ENCODE assay signal across 8 mouse cellular contexts in genomic region chr11:86581250-86581753, GRCm38 (mm10). TPM values are rescaled to one million over a fixed set of nuclear protein-coding genes. Genes with fewer than 3 reads are reported as not detected.
A peak's percentile ranks its signal among the peaks of the same experiment; 100 is the strongest.
DNase-seq lines count a peak whose midpoint lies in the region; ATAC-seq and TF ChIP-seq lines count a peak whose summit lies in the region.

No protein-coding gene starts in this region.

- no peak overlapping the region for H3K4me2 ChIP-seq in embryonic facial prominence, embryonic 15.5 days (replicated peaks)
- H3K4me2 ChIP-seq in intestine, embryonic 15.5 days (replicated peaks): peak overlapping the region; percentile 53
- H3K4me2 ChIP-seq in lung, embryonic 14.5 days: peak overlapping the region; percentile 44

- no peak overlapping the region for H3K9ac ChIP-seq in embryonic facial prominence, embryonic 15.5 days
- H3K9ac ChIP-seq in intestine, embryonic 15.5 days: peak overlapping the region; percentile 37; the same call in 1 of the 2 replicates
- peak overlapping the region; percentile 1; the same call in 1 of the 2 replicates for H3K9ac ChIP-seq in lung, embryonic 14.5 days

- peak; percentile 59; the same call in 1 of the 2 replicates for TF ChIP-seq POLR2A in thymus, adult 2 months (IDR thresholded peaks at IDR 0.05; ENCODE audit: control insufficient read depth, extremely low read depth, insufficient read depth, low read length, poor library complexity)

- TF ChIP-seq CTCF in gastrocnemius, adult 2 months (IDR thresholded peaks at IDR 0.05): peak; percentile 18; the same call in 1 of the 2 replicates
- TF ChIP-seq CTCF in lung, embryonic 14.5 days (IDR thresholded peaks at IDR 0.05; ENCODE audit: low read depth): no peak
- TF ChIP-seq CTCF in thymus, adult 2 months (IDR thresholded peaks at IDR 0.05; ENCODE audit: borderline replicate concordance, control insufficient read depth, extremely low read depth, insufficient read depth, low read length, poor library complexity): no peak

- WGBS in embryonic facial prominence, embryonic 15.5 days: 22% methylated on average over 11 of the region's 11 CpGs
- 32% methylated on average over 11 of the region's 11 CpGs for WGBS in intestine, embryonic 15.5 days
- 25% methylated on average over 11 of the region's 11 CpGs for WGBS in lung, embryonic 14.5 days
- under 1% methylated on average over 11 of the region's 11 CpGs for WGBS in thymus, adult 2 months

- intact Hi-C loops in gastrocnemius, adult 2 months (cut with DNase I): no loop called here

- no peaks in the 10 kb centered on the region for H3K36me3 ChIP-seq in embryonic facial prominence, embryonic 15.5 days
- H3K36me3 ChIP-seq in intestine, embryonic 15.5 days: no peaks in the 10 kb centered on the region
- no peaks in the 10 kb centered on the region for H3K36me3 ChIP-seq in lung, embryonic 14.5 days (ENCODE audit: insufficient read depth)
- no peaks in the 10 kb centered on the region for H3K36me3 ChIP-seq in thymus, adult 2 months (ENCODE audit: control insufficient read depth, insufficient read depth, low read length)

- H3K27ac ChIP-seq in gastrocnemius, adult 2 months: peak overlapping the region; percentile 94
- H3K27ac ChIP-seq in embryonic facial prominence, embryonic 15.5 days (replicated peaks): peak overlapping the region; percentile 35; the same call in 1 of the 2 replicates
- peak overlapping the region; percentile 97 for H3K27ac ChIP-seq in intestine, embryonic 15.5 days
- H3K27ac ChIP-seq in lung, embryonic 14.5 days (ENCODE audit: low read depth): peak overlapping the region; percentile 80
- peak overlapping the region; percentile 91 for H3K27ac ChIP-seq in thymus, adult 2 months (ENCODE audit: control insufficient read depth, insufficient read depth, low read length)

- ATAC-seq in embryonic facial prominence, embryonic 15.5 days (ENCODE audit: insufficient number of reproducible peaks, low FRiP score, low TSS enrichment, low read depth): no peak
- peak; percentile 44 for ATAC-seq in intestine, embryonic 15.5 days
- ATAC-seq in lung, embryonic 14.5 days (ENCODE audit: insufficient read depth): peak; percentile 43

- peak; percentile 64 for DNase-seq in gastrocnemius, adult 2 months
- DNase-seq in gastrocnemius, adult 8-10 months (ENCODE audit: low spot score in 2 of 2): no peak
- peak; percentile 70 for DNase-seq in lung, embryonic 14.5 days
- peak; percentile 47 for DNase-seq in thymus, adult 2 months
- no peak for DNase-seq in right cerebral cortex, postnatal 25 days
- DNase-seq in right cerebral cortex, adult 18-20 months: no peak

- H3K27me3 ChIP-seq in embryonic facial prominence, embryonic 15.5 days: no peaks in the 10 kb centered on the region
- no peaks in the 10 kb centered on the region for H3K27me3 ChIP-seq in intestine, embryonic 15.5 days (replicated peaks)
- no peaks in the 10 kb centered on the region for H3K27me3 ChIP-seq in lung, embryonic 14.5 days (ENCODE audit: insufficient read depth, low read length)
- no peaks in the 10 kb centered on the region for H3K27me3 ChIP-seq in thymus, adult 2 months (ENCODE audit: control insufficient read depth, insufficient read depth, low read length)

- no peaks in the 10 kb centered on the region for H3K9me3 ChIP-seq in embryonic facial prominence, embryonic 15.5 days (replicated peaks)
- H3K9me3 ChIP-seq in intestine, embryonic 15.5 days: no peaks in the 10 kb centered on the region
- H3K9me3 ChIP-seq in lung, embryonic 14.5 days (ENCODE audit: low read depth, low read length): no peaks in the 10 kb centered on the region

- peaks cover 26% of the 10 kb centered on the region for H3K4me1 ChIP-seq in embryonic facial prominence, embryonic 15.5 days
- H3K4me1 ChIP-seq in intestine, embryonic 15.5 days (replicated peaks): peaks cover 17% of the 10 kb centered on the region
- peaks cover 26% of the 10 kb centered on the region; the same call in 1 of the 2 replicates for H3K4me1 ChIP-seq in lung, embryonic 14.5 days (ENCODE audit: insufficient read depth)
- H3K4me1 ChIP-seq in thymus, adult 2 months (replicated peaks; ENCODE audit: control insufficient read depth, insufficient read depth, low read length): peaks cover 39% of the 10 kb centered on the region

- H3K4me3 ChIP-seq in gastrocnemius, adult 2 months: peak overlapping the region; percentile 69
- H3K4me3 ChIP-seq in embryonic facial prominence, embryonic 15.5 days (replicated peaks): no peak overlapping the region
- H3K4me3 ChIP-seq in intestine, embryonic 15.5 days (replicated peaks): peak overlapping the region; percentile 15; the same call in 1 of the 2 replicates
- no peak overlapping the region for H3K4me3 ChIP-seq in lung, embryonic 14.5 days (ENCODE audit: low read depth, low read length)
- H3K4me3 ChIP-seq in thymus, adult 2 months (ENCODE audit: control insufficient read depth, insufficient read depth, low read length): peak overlapping the region; percentile 58

RNA-seq across cellular contexts. Expression of gene Tubd1, which starts 36.5 kb away (rescaled TPM):
- 1 to 10 TPM; 6.9 to 8.5 TPM for total RNA-seq in gastrocnemius, adult 2 months (2021)
- total RNA-seq in gastrocnemius, adult 8-10 months (2022): 1 to 10 TPM; 6.3 to 7.1 (median 6.7) TPM
- 10.0 and 11.3 TPM in 2 replicates for polyA plus RNA-seq in embryonic facial prominence, embryonic 15.5 days (2015; fragmentation: Nextera tagmentation; extraction: Ambion mirVana)
- 11.6 and 11.8 TPM in 2 replicates for polyA plus RNA-seq in intestine, embryonic 15.5 days (2015; fragmentation: Nextera tagmentation; extraction: Ambion mirVana)
- polyA plus RNA-seq in lung, embryonic 14.5 days (2014; fragmentation: Nextera tagmentation; extraction: Ambion mirVana): 14.2 and 14.7 TPM in 2 replicates
- polyA plus RNA-seq in thymus, adult 2 months (2012; rRNA removed): 5.7 and 5.9 TPM in 2 replicates

RNA-seq across cellular contexts. Expression of gene Rps6kb1, which starts 36.7 kb away (rescaled TPM):
- 10 to 100 TPM; 21.1 to 22.3 TPM for total RNA-seq in gastrocnemius, adult 2 months (2021)
- total RNA-seq in gastrocnemius, adult 8-10 months (2022): 10 to 100 TPM; 17.3 to 27.4 (median 20.1) TPM
- 70.6 and 70.8 TPM in 2 replicates for polyA plus RNA-seq in embryonic facial prominence, embryonic 15.5 days (2015; fragmentation: Nextera tagmentation; extraction: Ambion mirVana)
- 54.6 and 63.6 TPM in 2 replicates for polyA plus RNA-seq in intestine, embryonic 15.5 days (2015; fragmentation: Nextera tagmentation; extraction: Ambion mirVana)
- 58.8 and 66.5 TPM in 2 replicates for polyA plus RNA-seq in lung, embryonic 14.5 days (2014; fragmentation: Nextera tagmentation; extraction: Ambion mirVana)
- polyA plus RNA-seq in thymus, adult 2 months (2012; rRNA removed): 12.2 and 12.3 TPM in 2 replicates

Comparison
In these comparisons a context has a peak if more than half of its experiments do, and no peak if none do; other contexts are left out.
1. DNase-seq: peak in gastrocnemius, adult 2 months (single experiment), lung, embryonic 14.5 days (single experiment) and thymus, adult 2 months (single experiment); none in gastrocnemius, adult 8-10 months (0 of 2), right cerebral cortex, postnatal 25 days (single experiment) and right cerebral cortex, adult 18-20 months (single experiment).
2. H3K27ac ChIP-seq: peak in every context shown above with its lines; median percentile 97 in intestine, embryonic 15.5 days; 94 in gastrocnemius, adult 2 months; 91 in thymus, adult 2 months; 80 in lung, embryonic 14.5 days; 35 in embryonic facial prominence, embryonic 15.5 days.
3. H3K4me3 ChIP-seq: peak in gastrocnemius, adult 2 months (single experiment), intestine, embryonic 15.5 days (single experiment) and thymus, adult 2 months (single experiment); none in embryonic facial prominence, embryonic 15.5 days (single experiment) and lung, embryonic 14.5 days (single experiment).